Comparison of ENCODE assay signal across 8 mouse cellular contexts in the genomic region with DNA sequence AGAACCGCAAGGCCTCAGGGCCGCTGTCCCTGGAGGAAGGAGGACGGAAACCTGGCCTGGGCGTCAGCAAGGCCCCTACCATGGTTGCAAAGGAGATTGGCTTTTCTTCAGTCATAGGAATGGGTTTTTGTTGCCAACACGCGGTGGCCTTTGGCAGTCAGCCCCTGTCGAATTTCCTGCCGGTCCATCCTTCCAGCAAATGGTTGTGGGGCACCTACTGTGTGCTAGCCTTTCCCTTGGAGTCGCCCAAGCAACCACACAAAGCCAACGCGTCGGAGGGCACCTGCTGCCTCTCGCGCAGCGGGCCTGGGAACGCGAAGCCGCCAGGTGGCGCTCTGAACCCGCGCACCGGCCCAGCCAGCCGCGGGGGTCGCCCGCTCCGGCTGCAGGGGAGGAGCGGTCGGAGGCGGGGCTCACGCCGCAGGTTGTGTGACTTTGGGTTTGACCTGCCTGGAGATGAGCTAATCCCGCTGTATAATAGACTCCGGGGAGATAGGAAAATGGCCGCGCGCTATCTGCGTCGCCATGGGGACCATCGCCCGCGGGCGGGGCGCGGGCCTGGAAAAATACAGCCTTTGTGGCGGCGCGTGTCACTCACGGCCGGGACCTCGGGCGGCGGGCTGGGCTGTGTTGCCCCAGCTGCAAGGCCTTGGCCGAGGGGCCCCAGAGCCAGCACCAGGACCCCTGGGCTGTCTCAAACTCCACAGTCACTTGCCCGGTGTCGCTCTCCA. TPM values are rescaled to one million over a fixed set of nuclear protein-coding genes. Genes with fewer than 3 reads are reported as not detected.
A peak's percentile ranks its signal among the peaks of the same experiment; 100 is the strongest.
DNase-seq lines count a peak whose midpoint lies in the region; ATAC-seq and TF ChIP-seq lines count a peak whose summit lies in the region.

No protein-coding gene starts in this region.

- H3K27me3 ChIP-seq in embryonic facial prominence, embryonic 11.5 days (ENCODE audit: control insufficient read depth, insufficient read depth, low read length) = peaks cover 63% of the 10 kb centered on the region
- peaks cover 66% of the 10 kb centered on the region for H3K27me3 ChIP-seq in limb, embryonic 11.5 days (ENCODE audit: control insufficient read depth, insufficient read depth, low read length)
- peaks cover 88% of the 10 kb centered on the region for H3K27me3 ChIP-seq in midbrain, embryonic 12.5 days
- H3K27me3 ChIP-seq in spleen, adult 2 months (ENCODE audit: control insufficient read depth, insufficient read depth, low read length) = peaks cover 9% of the 10 kb centered on the region

- H3K4me3 ChIP-seq in embryonic facial prominence, embryonic 11.5 days (ENCODE audit: low read depth, low read length) = peak overlapping the region; percentile 42
- H3K4me3 ChIP-seq in limb, embryonic 11.5 days (ENCODE audit: low read depth, low read length) = peak overlapping the region; percentile 42
- H3K4me3 ChIP-seq in midbrain, embryonic 12.5 days = peak overlapping the region; percentile 40
- H3K4me3 ChIP-seq in spleen, adult 2 months (ENCODE audit: extremely low read depth, insufficient read depth, insufficient read length) = peak overlapping the region; percentile 50

- peak; percentile 61 for ATAC-seq in embryonic facial prominence, embryonic 11.5 days (replicated peaks; ENCODE audit: insufficient number of reproducible peaks, low FRiP score, low TSS enrichment, low read depth)
- ATAC-seq in limb, embryonic 11.5 days (ENCODE audit: insufficient number of reproducible peaks, low FRiP score, low TSS enrichment, low read depth) = peak; percentile 45; the same call in 1 of the 2 replicates
- peak; percentile 88 for ATAC-seq in midbrain, embryonic 12.5 days (ENCODE audit: low FRiP score, low read depth)

- H3K4me1 ChIP-seq in embryonic facial prominence, embryonic 11.5 days (ENCODE audit: control insufficient read depth, insufficient read depth, low read length) = peaks cover 15% of the 10 kb centered on the region
- peaks cover 12% of the 10 kb centered on the region; the same call in 1 of the 2 replicates for H3K4me1 ChIP-seq in limb, embryonic 11.5 days (ENCODE audit: control insufficient read depth, insufficient read depth, low read length)
- peaks cover 32% of the 10 kb centered on the region for H3K4me1 ChIP-seq in midbrain, embryonic 12.5 days
- H3K4me1 ChIP-seq in spleen, adult 2 months (ENCODE audit: control insufficient read depth, insufficient read depth, insufficient read length) = peaks cover 2% of the 10 kb centered on the region; the same call in 1 of the 2 replicates

- H3K9me3 ChIP-seq in embryonic facial prominence, embryonic 11.5 days (replicated peaks; ENCODE audit: control insufficient read depth, low read length) = no peaks in the 10 kb centered on the region
- no peaks in the 10 kb centered on the region for H3K9me3 ChIP-seq in limb, embryonic 11.5 days (ENCODE audit: control insufficient read depth, low read length)
- H3K9me3 ChIP-seq in midbrain, embryonic 12.5 days = no peaks in the 10 kb centered on the region

- peak; percentile 72 to 90 for DNase-seq in urinary bladder, adult 18-20 months (ENCODE audit: low spot score in 2 of 2)
- no peak for DNase-seq in urinary bladder, postnatal 10 days (ENCODE audit: low spot score)
- DNase-seq in embryonic facial prominence, embryonic 11.5 days (ENCODE audit: low spot score) = peak; percentile 83
- peak; percentile 70 to 71 for DNase-seq in heart, adult 9 months (ENCODE audit: low spot score in 2 of 2)
- peak; percentile 58 to 67 for DNase-seq in kidney, adult 8-10 months
- DNase-seq in limb, embryonic 11.5 days (ENCODE audit: low spot score) = peak; percentile 87
- DNase-seq in spleen, adult 2 months (ENCODE audit: low read depth in 1 of 2, low spot score in 2 of 2) = peak in 1 of 2 experiments; percentile 37

- WGBS in embryonic facial prominence, embryonic 11.5 days = under 1% methylated on average over 56 of the region's 56 CpGs
- WGBS in limb, embryonic 11.5 days = 1% methylated on average over 56 of the region's 56 CpGs
- WGBS in midbrain, embryonic 12.5 days = under 1% methylated on average over 56 of the region's 56 CpGs
- WGBS in spleen, adult 2 months = 5% methylated on average over 56 of the region's 56 CpGs

- no peak overlapping the region for H3K27ac ChIP-seq in embryonic facial prominence, embryonic 11.5 days (replicated peaks; ENCODE audit: low read depth, low read length)
- no peak overlapping the region for H3K27ac ChIP-seq in limb, embryonic 11.5 days (replicated peaks; ENCODE audit: low read depth, low read length)
- H3K27ac ChIP-seq in midbrain, embryonic 12.5 days (replicated peaks) = peak overlapping the region; percentile 73
- H3K27ac ChIP-seq in spleen, adult 2 months (ENCODE audit: insufficient read depth, low read length) = no peak overlapping the region

- TF ChIP-seq POLR2A in spleen, adult 2 months (IDR thresholded peaks at IDR 0.05; ENCODE audit: low read depth, low read length) = no peak

- H3K4me2 ChIP-seq in embryonic facial prominence, embryonic 11.5 days (ENCODE audit: low read depth, low read length) = peak overlapping the region; percentile 87
- H3K4me2 ChIP-seq in limb, embryonic 11.5 days (ENCODE audit: low read depth, severe bottlenecking) = peak overlapping the region; percentile 76
- peak overlapping the region; percentile 63 for H3K4me2 ChIP-seq in midbrain, embryonic 12.5 days (replicated peaks)

- H3K9ac ChIP-seq in embryonic facial prominence, embryonic 11.5 days (replicated peaks; ENCODE audit: low read length) = peak overlapping the region; percentile 32; the same call in 1 of the 2 replicates
- no peak overlapping the region for H3K9ac ChIP-seq in limb, embryonic 11.5 days (ENCODE audit: low read length)
- peak overlapping the region; percentile 34; the same call in 1 of the 2 replicates for H3K9ac ChIP-seq in midbrain, embryonic 12.5 days (replicated peaks)

- TF ChIP-seq CTCF in spleen, adult 2 months (IDR thresholded peaks at IDR 0.05; ENCODE audit: extremely low read depth, insufficient read depth, insufficient read length, insufficient replicate concordance) = peak; percentile 62; the same call in 1 of the 2 replicates

- H3K36me3 ChIP-seq in embryonic facial prominence, embryonic 11.5 days (replicated peaks; ENCODE audit: control insufficient read depth, insufficient read depth, low read depth, low read length) = no peaks in the 10 kb centered on the region
- H3K36me3 ChIP-seq in limb, embryonic 11.5 days (ENCODE audit: control insufficient read depth, insufficient read depth, low read length) = no peaks in the 10 kb centered on the region
- no peaks in the 10 kb centered on the region for H3K36me3 ChIP-seq in midbrain, embryonic 12.5 days
- H3K36me3 ChIP-seq in spleen, adult 2 months (ENCODE audit: control insufficient read depth, insufficient read depth, low read length) = no peaks in the 10 kb centered on the region

RNA-seq across cellular contexts. Expression of gene Gata2, which starts 4.2 kb away (rescaled TPM):
- polyA plus RNA-seq in embryonic facial prominence, embryonic 11.5 days (2014; fragmentation: Nextera tagmentation; extraction: Ambion mirVana) = 28.3 and 30.0 TPM in 2 replicates
- polyA plus RNA-seq in limb, embryonic 11.5 days (2014; fragmentation: Nextera tagmentation; extraction: Ambion mirVana) = 1.9 and 4.0 TPM in 2 replicates
- polyA plus RNA-seq in midbrain, embryonic 12.5 days (2016; fragmentation: Nextera tagmentation; extraction: Ambion mirVana) = 38.7 and 45.5 TPM in 2 replicates
- 13.1 and 13.2 TPM in 2 replicates for polyA plus RNA-seq in spleen, adult 2 months (2012; rRNA removed)

RNA-seq across cellular contexts. Expression of gene Dnajb8, which starts 32.6 kb away (rescaled TPM):
- polyA plus RNA-seq in embryonic facial prominence, embryonic 11.5 days (2014; fragmentation: Nextera tagmentation; extraction: Ambion mirVana) = not detected in 2 replicates
- not detected in 2 replicates for polyA plus RNA-seq in limb, embryonic 11.5 days (2014; fragmentation: Nextera tagmentation; extraction: Ambion mirVana)
- polyA plus RNA-seq in midbrain, embryonic 12.5 days (2016; fragmentation: Nextera tagmentation; extraction: Ambion mirVana) = not detected in 2 replicates
- polyA plus RNA-seq in spleen, adult 2 months (2012; rRNA removed) = not detected in 2 replicates
